Mouse (Mus musculus) lung, postnatal 0 days (tissue): ENCODE measurements at regions not wholly inside any gene's neighbourhood (a gene's known extent, or its start where the extent isn't known, plus 50 kb on each side); places are given as distances from the start of the nearest gene placed in this dataset.

ENCODE experiments used
- CTCF ChIP-seq: IDR thresholded peaks from 2 replicates; pipeline ENCODE4 v1.5.1; 2016; ENCODE audit warnings: antibody characterized with exemption, mild to moderate bottlenecking
- EP300 ChIP-seq: IDR thresholded peaks from 2 replicates; pipeline ENCODE4 v1.6.1; 2016; ENCODE audit warnings: antibody characterized with exemption, mild to moderate bottlenecking, control low read depth

DNA sequence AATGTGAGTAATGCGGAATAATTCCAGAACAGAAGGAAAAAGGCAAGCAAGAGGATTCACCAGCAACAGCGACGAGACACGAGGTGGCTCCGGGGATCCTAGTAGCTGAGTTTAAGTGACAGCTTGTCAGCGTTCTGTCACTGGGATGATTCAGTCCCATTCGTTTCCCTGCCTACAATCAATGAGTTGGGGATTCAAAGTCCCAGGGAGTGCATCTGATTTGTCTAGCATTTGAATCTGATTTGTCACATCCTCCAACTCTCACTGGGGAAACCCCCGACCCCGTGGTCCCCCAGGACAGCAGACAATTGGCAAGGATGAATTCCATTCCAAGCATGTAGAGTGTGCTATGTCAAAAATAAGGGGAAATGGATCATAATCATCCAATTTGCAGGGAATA, 115.1 kb upstream of the Tmtc2 start:
- no peak for TF ChIP-seq CTCF
- TF ChIP-seq EP300: no peak
